Mouse (Mus musculus) cerebellum, adult 2 months (tissue): ENCODE measurements around the gene Clint1.

ENCODE experiments used
- CTCF ChIP-seq: fragments of 200-500 bp; IDR thresholded peaks from 2 replicates; pipeline ENCODE4 v1.5.1; 2011; ENCODE audit warnings: low read depth, mild to moderate bottlenecking, control low read depth, low read length, moderate library complexity, borderline replicate concordance; ENCODE audit not compliant: insufficient read depth
- POLR2A ChIP-seq: fragments of 200-500 bp; IDR thresholded peaks from 2 replicates; pipeline ENCODE4 v1.6.1; 2011; ENCODE audit warnings: low read length, control low read depth, borderline replicate concordance; ENCODE audit not compliant: insufficient read depth

GRCm38 (mm10) chr11:45908894-45909293 is 57.0 kb downstream of the Clint1 start:
- TF ChIP-seq CTCF (no peak), POLR2A (no peak)
